Mouse (Mus musculus) olfactory bulb, adult 2 months (tissue): ENCODE measurements at regions not wholly inside any gene's neighbourhood (a gene's known extent, or its start where the extent isn't known, plus 50 kb on each side); places are given as distances from the start of the nearest gene placed in this dataset.

Experiments used
- CTCF ChIP-seq: fragments of 200-500 bp; IDR thresholded peaks from 2 replicates; pipeline ENCODE4 v1.5.1; 2012; ENCODE audit warnings: low read depth, mild to moderate bottlenecking, low read length, moderate library complexity; ENCODE audit not compliant: insufficient read depth
- POLR2A ChIP-seq: fragments of 200-500 bp; IDR thresholded peaks from 2 replicates; pipeline ENCODE4 v1.6.1; 2012; ENCODE audit warnings: mild to moderate bottlenecking, low read depth, low read length, moderate library complexity; ENCODE audit not compliant: insufficient read depth

DNA sequence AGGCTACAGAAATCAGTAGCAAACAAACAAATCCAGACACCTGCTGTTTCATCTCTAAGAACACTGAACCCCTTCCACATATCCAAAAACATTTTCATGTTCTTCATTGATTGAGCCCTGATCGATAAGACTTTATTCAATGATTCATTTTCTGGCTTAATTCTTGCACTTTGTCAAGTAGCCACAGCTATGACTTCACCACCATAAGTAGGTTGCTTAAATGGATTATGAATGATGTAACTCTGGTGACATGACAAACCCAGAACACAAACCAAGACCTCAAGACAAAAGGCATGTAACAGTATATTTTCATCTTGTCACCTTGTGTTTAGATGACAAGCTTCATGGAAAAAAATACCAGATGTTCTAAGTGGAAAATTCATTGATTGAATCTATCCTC is 123.1 kb upstream of the Cd180 start:
- no peak for TF ChIP-seq CTCF
- no peak for TF ChIP-seq POLR2A
